Mouse (Mus musculus): ENCODE results near the gene Ppp1r32.

GRCm38 (mm10) chr19:10449190-10449589 lies 33.5 kb downstream of the Ppp1r32 start:
- TF ChIP-seq CTCF (IDR thresholded peaks at IDR 0.05; ENCODE audit: low read depth) (no peak), EP300 (IDR thresholded peaks at IDR 0.05; ENCODE audit: low read depth) (no peak)
